Mouse (Mus musculus) left cerebral cortex, postnatal 4 days (tissue): ENCODE results near the gene Tmem213. TPM values are rescaled to one million over a fixed set of nuclear protein-coding genes. Genes with fewer than 3 reads are reported as not detected.
A peak's percentile ranks its signal among the peaks of the same experiment; 100 is the strongest.

ENCODE experiments used
- DNase-seq: peaks from one replicate; pipeline ENCODE4 v3.0.0-alpha.2; 2022
- intact Hi-C: fragments of 180-260 bp; cut with DNase I; formaldehyde crosslinking; loops from one replicate; pipeline ENCODE4 v1.15.1; 2025
- total RNA-seq, 2 experiments: library from RNA; stranded (reverse); gene quantifications; 2 replicates each; pipeline ENCODE4 v1.2.3; 2021

Tmem213 gene
- total RNA-seq, 2 experiments from 2014 or later: not detected

DNA sequence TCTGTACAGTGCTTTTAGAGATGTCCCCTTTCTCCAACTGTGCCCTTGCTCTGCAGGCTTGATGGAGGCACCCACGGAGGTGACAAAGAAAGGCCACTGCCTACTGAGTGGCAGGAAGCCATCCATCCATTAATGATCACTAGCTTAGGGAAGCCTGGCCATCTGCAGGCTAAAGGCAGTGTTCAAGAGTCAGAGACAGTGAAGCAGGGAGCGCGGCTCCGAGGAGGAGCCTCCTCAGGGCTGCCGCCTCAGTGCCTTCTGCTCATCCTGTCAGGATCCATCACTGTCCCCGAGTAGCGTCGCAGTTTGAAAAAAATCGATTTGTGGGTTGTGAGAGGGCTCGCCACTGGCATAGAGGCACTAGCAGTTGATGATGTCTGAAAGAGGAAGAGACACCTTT, 39.6 kb downstream of the Tmem213 start:
- intact Hi-C loops: no loop called here
- no peak for DNase-seq

DNA sequence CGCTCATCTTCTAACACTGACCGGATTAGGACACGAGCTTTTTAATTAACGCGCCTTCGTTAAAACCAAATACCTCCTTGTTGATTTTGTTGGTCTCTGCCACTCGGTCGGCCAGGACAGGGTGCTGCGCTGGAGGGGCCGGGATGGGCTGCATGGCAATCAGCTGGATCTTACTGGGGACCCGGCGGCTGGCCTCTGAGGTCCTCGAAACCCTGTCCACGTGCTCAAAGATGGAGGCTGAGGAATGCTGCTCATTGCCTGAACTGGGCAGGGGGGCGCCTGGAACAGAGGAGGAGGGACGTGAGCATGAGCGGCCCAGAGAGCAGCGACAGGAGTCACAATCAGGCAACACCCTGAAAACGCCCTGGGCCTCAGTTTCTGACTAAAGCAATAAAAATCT, 40.4 kb downstream of the Tmem213 start:
- no peak for DNase-seq
- intact Hi-C loops: no loop called here

GRCm38 (mm10) chr6:38152305-38152704, 43.2 kb downstream of the Tmem213 start:
- intact Hi-C loops: no loop called here
- no peak for DNase-seq

GRCm38 (mm10) chr6:38156204-38156603, 47.1 kb downstream of the Tmem213 start:
- intact Hi-C loops: no loop called here
- no peak for DNase-seq

DNA sequence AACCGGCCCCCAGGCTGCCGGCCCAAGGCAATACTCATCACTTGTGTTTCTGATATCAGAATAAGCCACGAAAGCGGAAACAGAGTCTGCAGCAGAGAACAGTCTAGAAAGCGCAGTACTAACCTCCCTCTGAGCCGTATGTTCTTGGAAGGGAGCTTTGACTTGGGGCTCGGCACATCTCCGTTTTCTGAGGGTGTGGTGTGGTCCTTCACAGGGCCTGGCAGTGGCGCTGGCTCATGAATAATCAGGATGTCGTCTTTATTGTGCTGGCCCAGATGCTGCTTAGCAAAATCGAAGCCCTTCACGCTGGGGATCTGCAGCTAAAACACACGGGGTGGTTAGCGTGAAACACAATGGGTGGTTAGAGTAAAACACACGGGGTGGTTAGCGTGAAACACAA, 48.9 kb downstream of the Tmem213 start:
- intact Hi-C loops: no loop called here

GRCm38 (mm10) chr6:38159576-38159975, 50.5 kb downstream of the Tmem213 start:
- no peak for DNase-seq
- intact Hi-C loops: no loop called here

More for the DNA sequence above, 48.9 kb downstream of the Tmem213 start:
- DNase-seq: no peak

DNA sequence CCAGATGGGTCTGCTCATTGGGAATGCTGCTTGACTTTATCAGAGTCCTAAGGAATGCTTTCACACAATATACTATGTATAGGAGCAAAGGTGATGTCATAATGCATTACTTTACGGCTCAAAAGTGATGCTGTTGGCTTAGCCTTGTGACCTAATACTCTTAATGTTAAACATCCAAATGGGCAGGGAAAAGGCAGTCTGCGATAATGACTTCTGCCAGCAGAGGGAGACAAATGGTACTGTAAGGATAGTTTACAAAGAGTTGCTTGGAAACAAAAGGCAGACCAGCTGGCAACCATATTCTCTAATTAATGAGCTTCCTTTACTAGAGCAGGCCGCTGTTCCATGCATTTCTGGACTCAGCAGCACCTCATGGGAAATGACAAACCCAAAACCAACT, 51.0 kb downstream of the Tmem213 start:
- intact Hi-C loops: loop anchor here (10.0 kb wide), 1 partner anchor 165 kb away; no protein-coding TSS in a partner anchor
- DNase-seq: peak; percentile 83

GRCm38 (mm10) chr6:38160556-38160955, 51.5 kb downstream of the Tmem213 start:
- no peak for DNase-seq
- intact Hi-C loops: loop anchor here (10.0 kb wide), 1 partner anchor 164 kb away; no protein-coding TSS in a partner anchor

DNA sequence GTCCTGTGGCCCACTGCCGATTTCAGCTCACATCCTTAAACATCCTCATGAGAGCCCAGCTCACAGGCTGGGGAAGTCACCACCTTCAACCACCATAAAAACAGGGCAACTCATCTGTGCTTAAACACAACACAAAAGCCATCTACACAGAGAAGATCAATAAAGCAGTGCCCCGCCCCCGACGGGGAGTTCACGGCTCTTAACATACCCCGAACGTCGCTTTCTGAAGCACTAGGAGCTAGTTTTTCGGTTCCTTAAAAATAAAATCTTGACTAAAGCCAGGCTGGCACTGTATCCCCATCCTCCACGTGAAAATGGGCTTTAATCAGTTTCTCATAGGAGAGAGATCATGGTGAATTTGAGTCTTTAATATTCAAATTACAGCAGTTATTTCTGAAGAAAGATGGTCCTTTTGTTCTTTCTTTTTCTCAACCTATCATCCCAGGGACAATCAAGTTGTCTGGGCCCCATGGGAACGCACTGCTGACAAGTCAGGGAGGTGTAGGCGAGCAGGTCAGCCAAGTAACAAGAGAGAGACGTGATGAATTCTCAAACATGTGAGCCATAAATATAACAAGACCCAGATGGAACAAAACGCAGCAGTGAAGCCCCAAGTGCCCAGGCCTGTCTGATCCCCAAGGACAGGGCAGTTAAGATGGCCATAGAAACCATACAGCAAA, 53.9 kb downstream of the Tmem213 start:
- intact Hi-C loops: loop anchor here (10.0 kb wide), 1 partner anchor 162 kb away; no protein-coding TSS in a partner anchor
- DNase-seq: no peak

- intact Hi-C loops: loop anchor here (10.0 kb wide), 1 partner anchor 160 kb away; no protein-coding TSS in a partner anchor
- no peak for DNase-seq
These were observed 55.6 kb downstream of the Tmem213 start for GRCm38 (mm10) chr6:38164705-38165104.

GRCm38 (mm10) chr6:38165385-38165784, 56.3 kb downstream of the Tmem213 start:
- intact Hi-C loops: loop anchor here (10.0 kb wide), 1 partner anchor 159 kb away; no protein-coding TSS in a partner anchor
- DNase-seq: no peak

Other genes starting within 250 kb of the Tmem213 start
- 10 to 100 TPM; 68.8 to 73.6 TPM for gene Trim24, start 238.4 kb upstream of the Tmem213 start, total RNA-seq
- not detected for gene Svopl, start 62.3 kb upstream of the Tmem213 start, total RNA-seq
- gene Atp6v0a4, start 15.3 kb downstream of the Tmem213 start, total RNA-seq: 1 to 10 TPM; 3.0 to 3.2 TPM
- gene D630045J12Rik, start 144.8 kb downstream of the Tmem213 start, total RNA-seq: 10 to 100 TPM; 79.1 to 86.7 TPM
- gene Zc3hav1l, start 190.0 kb downstream of the Tmem213 start, total RNA-seq: 1 to 10 TPM; 8.0 to 9.4 TPM
- gene Zc3hav1, start 245.3 kb downstream of the Tmem213 start, total RNA-seq: 1 to 10 TPM; 2.1 to 2.5 TPM